Mouse (Mus musculus) T-helper 17 cell (primary cell): Measurements from ENCODE around the gene Bmper.

Experiments
- in situ Hi-C, 2 experiments: fragments of 300-600 bp; cut with MboI, MseI; formaldehyde crosslinking; loops; 1 replicate in 1 of 2; 2 replicates in 1 of 2; pipeline ENCODE4 v1.15.1; 2025; ENCODE audit warnings: high pct_unique_total_duplicates in 2 of 2

Bmper gene

DNA sequence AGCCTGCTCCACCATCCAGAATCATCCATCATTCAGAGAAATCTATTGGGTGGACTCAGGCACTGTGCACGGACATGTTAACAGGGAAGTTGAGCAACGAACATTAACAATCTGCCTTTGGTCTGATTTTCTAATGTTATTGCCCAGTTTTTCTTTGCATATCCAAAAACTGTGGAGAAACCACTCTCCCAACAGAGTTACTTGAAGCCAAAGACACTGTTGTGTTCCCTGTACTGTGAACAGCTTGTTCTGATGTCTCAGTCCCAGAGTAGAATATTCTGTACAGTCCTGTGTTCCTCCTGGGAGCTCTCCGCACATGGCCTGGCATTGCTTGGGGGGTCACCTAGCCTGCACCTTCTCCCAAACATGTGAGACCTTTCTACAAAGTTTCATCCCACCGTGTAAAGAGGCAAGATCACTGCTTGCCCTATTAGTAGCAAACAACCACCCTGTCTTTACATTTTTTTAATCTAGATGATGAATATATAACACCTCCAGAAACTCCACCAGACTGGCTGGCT lies 62.1 kb downstream of the Bmper start:
- in situ Hi-C loops: no loop called here

DNA sequence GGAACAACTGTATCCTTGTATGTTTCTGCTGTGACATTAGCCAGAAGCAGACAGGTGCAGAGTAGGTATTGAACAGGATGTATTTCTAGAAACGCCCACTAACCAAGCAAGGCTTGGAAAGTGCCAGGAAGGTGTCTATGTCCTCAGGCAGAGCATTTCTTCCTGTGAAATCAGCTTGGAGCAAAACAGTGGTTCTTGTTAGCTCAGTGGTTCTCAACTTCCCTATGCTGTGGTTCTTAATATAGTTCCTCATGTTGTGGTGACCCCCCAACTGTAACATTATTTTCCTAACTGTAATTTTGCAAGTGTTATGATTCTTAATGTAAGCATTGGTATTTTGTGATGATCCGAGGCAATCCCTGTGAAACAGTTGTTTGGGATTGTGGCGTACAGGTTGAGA lies 70.7 kb downstream of the Bmper start:
- in situ Hi-C loops: no loop called here

DNA sequence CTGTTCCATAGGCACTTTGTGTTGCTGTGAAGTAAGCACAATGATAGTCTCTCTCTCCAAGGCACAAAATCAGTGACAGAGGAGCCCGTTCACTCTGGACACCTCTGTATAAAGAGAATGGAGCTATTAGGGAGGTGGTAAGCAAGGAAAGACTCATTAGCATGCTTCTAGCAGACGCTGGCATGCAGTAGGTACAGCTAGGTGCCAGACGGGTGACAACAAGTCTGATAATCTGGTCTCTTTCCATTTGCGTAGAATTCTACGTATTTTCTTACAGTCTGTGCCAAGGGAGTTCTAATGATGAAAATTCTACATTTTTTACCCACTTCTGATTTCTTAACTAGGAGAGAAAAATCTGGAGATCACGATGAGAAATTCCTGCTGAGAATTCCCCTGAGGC lies 72.7 kb downstream of the Bmper start:
- in situ Hi-C loops: no loop called here

DNA sequence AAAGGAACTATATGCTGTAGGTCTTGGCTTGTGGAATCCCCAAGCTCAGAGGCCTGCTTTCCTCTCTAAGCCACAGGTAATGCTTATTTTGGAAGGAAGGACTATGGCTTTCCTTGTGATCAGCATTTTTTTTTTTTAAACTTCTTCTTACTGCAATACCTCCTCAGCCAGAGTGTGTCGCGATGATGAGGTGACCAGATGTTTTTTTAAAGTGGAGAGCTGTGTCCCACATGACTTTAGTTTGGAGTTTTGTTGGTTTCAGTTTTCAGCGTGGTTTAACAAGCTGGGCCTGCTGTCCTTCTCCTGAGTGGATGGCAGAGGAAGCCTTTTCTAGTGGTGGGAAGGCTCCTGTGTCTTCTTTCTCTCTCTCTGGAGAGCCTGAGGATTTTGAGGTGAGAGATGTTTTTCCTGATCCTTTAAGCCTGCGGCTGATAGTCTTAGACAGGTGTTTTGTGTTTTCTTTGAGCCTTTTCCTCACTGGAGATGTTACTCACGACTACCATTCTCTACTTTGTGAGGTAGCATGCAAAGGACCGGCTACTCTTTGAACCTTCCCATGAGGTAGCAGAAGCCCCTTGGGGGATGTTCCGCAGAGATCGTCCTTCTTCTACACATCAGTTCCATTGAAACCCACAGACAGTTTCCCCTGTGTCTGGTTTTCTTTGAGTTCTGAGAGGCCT lies 74.8 kb downstream of the Bmper start:
- in situ Hi-C loops: no loop called here

DNA sequence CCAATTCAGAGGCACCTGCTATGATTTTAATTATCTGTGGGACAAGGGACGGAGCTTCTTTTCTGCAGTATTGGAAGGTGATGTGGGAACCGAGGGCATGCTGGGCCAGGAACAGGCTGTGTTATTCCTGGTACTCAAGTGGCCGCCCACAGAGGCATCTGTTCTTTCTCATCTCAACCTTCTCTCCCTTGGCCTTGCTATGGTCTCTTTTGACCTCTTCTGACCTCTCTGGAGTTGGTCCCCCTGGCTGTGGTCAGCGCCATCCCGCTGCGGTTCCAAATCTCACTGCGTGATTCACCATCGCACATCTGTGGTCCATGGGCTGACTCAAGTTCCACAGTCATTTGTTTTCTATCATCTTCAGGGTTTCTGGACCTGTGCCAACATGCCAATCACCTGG lies 77.5 kb downstream of the Bmper start:
- in situ Hi-C loops: no loop called here

DNA sequence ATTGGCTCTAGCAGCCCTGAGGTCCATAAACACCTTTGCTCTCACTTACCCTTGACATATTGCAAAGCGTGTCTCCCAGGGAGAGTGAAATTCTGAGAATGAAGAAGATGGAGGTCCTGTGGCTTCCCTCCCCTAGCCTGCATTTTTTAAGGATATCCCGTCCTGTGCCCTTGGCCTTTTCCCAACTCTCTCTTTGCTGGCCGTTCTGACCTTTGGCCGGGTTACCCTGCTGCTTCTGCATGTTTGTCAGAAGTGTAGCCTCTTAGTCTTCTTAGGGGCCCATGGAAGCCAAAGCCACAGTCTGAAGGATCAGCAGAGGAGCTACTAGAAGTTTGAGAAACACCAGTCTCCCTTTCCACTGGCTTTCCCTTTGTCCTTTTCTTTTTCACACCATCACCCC lies 82.8 kb downstream of the Bmper start:
- in situ Hi-C loops: no loop called here

DNA sequence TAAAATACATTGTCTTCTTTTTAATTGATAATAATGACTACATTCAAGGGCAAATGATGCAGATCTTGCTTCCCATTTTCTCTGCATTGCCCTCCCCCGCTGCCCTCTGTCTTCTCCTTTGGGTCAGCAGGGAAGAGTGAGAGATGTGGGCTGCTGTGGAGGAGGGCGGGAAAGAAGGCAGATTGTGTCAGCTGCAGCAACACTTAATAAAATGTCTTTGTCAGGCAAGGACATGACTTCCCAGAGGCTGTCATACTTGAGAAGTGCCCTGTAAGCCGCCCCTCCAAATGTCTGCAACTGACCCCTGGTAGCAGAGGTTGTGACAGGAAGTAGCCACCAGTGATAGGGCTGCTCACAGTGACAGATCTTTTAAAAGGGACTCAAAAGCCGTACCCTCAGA lies 83.3 kb downstream of the Bmper start:
- in situ Hi-C loops: no loop called here

DNA sequence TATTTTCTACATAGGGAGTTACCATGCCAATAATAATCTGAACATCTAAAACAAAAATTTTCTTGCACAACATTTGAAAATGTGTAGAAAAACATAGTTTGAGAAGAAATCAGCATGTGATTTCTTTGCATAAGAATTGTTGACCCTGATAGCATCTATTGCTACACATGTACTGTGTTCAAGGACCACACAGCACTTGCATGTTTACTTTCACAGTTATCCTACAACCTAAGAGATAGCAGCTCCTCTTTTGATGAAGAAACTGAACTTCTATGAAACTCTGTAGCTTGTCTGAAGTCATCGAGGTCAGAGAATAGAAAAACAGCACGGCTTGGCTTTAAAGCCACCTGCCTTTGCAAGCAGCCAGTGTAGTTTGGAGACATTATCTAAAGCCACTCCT lies 85.0 kb downstream of the Bmper start:
- in situ Hi-C loops: no loop called here

DNA sequence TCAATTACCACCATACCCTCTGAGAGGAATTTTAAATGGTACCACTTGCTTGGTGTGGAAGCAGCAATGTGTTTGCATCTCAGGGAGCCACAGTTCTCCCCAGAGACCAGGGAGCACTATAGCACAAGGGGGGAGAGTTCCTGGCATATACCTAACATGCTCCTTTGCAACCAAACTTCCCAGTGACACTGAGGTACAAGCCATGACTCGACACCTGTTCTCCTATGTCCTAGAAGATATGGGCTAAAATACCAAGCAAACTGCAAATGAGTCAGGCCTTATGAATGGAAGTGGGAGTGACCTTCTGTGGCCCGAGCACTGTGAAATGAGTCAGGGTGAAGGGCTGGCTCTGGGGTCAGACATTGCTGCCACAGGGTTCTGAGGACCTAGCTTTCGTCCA lies 88.1 kb downstream of the Bmper start:
- in situ Hi-C loops: no loop called here

DNA sequence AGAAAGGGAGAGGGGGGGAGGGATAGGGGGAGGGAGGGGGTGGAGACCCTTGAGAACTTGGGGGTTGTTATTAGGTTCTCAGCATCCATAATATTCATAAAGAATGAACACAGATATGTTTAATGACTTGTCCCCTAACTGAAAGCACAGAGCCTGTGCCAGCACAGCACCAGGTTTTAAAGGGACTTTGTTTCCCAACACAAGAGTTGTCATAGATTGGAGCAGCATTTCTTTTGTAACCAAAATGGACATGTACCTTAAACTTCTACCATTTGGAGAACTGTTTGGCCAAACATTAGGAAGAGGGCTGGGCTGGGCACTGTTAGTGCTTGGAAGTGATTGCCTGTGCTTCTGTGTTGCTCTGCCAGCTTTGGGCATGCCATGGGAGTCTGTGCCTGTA lies 89.1 kb downstream of the Bmper start:
- in situ Hi-C loops: no loop called here

DNA sequence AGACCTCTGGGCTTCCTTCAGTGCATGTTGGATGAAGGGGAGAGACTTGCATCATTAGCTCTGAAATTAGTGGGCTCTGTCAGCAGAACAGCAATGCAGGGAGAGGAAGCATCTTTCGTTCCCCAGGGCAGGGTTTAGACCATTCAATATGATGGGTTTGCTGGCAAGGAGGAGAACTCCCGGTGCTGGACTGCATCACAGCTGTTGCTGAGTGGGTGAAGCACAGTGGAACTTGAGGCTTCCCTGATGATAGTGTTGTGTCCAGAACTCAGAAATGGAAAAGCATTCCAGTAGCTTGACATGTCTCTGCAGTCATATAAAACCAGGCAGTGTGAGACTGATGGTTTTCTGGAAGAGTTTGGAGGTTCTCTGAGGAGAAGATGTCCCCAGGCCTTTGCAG lies 90.0 kb downstream of the Bmper start:
- in situ Hi-C loops: no loop called here

DNA sequence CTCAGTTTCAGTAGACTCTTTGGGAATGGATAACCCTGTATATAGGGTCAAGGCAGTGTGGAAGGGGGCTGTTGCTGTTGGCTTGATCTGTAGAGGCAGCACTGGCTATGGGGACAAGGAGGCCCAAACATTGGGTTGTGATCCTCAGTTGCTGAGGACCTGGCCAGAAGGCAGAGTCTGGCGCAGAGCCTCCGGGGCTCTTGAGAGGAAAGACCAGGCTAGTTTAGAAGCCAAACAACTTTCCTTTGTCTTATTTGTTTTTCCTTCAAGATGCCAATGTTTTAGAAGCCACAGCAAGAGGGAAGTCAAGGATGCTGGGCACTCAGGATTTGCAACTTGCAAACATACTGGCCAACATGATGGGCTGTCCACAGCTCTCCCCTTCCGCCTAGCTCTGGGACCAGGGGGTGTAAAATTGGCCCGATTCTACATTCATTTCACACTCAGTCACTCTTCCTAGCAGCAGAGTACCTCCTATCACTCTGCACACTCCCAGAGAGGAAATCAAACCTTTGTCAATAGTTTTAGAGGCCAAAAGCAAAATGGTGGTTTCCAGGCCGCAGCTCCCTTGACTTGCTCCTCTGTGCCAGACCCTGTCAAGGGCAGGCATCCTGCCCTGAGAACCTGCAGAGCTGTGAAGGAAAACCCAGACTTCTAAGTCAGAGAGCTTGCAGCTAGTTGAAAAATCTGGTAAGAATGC lies 92.9 kb downstream of the Bmper start:
- in situ Hi-C loops: no loop called here

DNA sequence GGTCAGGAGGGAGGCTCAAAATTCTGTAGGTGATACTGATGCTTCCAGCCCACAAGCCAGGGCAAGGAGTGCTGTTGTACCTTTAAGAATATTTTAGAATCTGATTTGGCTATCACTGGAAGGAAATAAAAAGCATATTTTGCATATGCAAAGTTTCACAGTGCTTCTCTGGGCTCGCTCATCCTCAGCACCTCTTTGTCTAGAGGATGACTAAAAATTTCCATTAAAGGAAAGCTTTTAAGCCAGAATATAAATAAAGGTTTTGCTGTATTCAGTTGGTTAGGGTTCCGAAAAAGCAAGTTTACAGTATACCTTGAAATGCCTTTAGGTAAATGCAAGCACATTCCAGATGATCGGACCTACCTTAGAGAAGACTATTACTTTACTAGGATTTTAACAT lies 105.0 kb downstream of the Bmper start:
- in situ Hi-C loops: no loop called here

DNA sequence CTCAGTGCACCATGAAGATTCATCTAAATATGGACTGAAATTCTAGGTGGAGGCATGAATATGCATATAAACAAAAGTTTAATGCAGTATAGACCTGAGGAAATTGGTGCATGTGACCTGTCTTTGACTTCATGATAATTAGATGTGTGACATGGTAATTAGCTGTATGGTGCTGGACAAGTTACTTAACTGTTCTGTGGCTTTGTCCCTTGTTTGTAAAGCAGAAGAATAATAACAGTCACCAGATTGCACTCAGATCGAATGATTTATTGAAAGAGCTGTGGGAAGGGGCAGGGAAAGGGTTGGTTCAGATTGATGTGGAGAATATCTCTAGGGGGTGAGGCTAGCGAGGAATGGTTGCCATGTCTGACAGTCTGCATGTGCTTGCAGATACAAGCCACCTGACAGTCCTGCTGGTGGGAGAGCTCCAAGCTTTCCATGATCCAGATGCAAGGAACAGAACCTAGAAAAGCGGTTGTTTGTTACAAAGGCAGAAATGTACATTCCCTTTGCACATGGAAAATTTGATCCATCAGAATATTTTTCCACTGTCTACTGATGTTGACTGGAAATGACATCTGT lies 110.3 kb downstream of the Bmper start:
- in situ Hi-C loops: no loop called here

DNA sequence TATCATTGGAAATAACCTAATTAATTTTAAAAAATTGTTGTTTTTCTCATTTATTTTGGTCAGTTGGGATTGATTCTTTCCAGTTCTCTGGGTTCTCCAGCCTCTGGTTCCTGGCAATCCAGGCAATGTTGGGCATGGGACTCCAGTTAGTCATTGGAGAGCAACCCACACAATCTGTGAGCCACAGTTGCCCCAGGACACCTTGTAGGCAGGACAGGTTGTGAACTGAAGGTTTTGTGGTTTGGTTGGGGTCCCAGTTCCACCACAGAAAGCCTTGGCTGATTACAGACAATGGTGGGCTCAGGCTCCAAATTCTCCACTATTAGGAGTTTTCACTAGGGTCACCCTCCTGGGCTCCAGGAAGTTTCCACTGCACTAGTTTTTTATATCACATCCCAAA lies 117.7 kb downstream of the Bmper start:
- in situ Hi-C loops: no loop called here

DNA sequence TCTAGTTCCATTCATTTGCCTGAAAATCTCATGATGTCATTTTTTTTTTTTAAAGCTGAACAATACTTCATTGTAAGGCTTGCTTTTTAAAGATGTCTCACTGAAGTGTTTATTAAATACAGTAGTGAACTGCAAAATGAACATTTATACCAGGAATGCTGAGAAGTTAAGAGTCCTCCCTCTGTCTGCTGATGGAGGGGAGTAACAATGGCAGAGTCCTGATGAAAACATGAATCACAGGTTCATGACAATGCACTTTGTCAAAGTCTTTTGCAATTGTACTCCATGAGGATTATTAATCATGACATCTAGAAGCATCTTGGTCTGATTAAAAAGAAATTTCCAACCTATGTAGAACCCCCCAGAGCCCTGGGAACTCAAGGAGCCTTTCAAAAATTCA lies 118.4 kb downstream of the Bmper start:
- in situ Hi-C loops: no loop called here

DNA sequence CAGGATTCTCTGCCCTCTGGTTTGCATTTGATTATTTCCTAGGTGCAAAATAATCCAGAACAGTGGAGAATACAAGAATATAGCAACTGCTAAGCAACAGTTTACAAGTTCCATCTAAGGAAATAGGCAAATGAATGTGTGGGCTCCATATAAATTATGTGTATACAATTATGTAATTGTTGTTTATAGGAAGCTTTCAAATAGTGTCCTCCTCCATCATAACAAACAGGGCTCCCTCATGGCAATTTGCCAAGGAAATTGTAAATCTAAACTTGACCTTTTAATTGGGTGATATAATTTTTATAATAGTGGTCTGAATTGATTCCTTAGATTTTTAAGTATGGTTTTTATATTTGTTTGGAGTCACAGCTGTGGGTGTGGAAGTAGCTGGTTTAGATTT lies 121.5 kb downstream of the Bmper start:
- in situ Hi-C loops: no loop called here

DNA sequence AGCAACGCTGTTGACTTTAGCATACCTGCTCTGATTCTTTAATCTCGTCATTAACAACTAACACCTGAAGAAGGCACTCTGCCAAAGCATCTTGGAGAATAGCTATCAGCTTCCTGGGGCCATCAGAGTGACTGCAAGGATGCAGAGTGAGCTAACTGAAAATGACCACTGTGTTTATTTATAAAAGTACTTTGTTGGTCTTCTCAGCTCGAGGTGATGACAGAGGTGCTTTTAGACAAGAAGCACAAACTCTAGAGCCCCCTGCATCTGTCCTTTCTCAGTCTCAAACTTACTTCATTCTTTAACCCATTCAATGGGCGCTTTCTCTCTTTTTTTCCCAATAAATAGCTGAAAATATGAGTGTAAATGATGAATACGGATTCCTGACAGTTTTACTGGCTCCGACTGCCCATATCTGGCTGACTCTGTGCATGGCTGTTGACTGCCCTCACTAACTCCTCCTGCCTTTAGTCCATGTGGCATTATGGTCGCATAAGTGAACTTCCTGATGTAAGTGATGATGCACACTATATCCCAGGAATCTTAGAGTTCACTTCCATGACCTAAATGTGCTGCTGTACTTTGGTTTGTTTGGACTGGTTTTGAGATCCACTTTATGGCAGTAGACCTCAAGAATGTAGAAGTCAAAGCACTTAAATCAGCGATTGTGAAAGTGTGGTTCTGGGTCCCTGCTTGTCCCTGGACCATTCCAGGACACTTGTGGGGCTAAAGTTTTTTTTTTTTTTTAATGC lies 122.4 kb downstream of the Bmper start:
- in situ Hi-C loops: no loop called here

DNA sequence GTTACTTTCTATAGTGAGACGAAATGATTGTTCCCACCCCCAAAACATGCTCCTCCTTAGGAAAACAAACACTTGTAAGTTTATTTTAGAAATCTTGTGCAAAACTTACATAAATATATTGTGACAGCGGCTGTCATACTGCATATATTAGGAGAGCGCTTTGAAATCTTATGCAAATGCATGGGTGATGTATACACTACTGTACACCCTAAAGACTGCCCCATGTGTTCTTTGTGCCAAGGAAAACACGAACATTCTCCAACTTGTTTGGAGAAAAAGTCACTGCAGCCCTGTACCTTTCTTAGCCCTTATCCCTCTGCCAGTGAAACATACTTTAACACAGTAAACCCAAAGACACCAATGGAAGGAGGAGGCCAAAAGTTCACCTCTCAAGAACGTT lies 126.7 kb downstream of the Bmper start:
- in situ Hi-C loops: no loop called here

DNA sequence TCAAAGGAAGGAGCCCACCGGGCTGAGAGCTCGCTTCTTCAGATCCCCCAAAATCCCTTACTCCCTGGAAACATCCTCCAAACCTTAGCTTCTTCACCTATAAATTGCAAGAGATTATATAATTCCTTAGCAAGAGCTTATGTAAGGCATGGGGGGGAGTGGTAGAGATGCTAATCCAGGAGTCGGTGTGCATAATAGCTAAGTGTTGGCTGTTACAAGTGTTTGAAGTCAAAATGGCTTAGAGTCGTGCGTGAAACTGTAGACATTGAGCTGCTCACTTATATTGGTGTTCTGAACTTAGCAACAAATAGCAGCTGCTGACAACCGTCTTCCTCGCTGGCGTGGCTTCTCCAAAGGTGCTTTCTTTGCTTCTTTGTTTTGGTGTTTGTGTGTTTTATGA lies 128.5 kb downstream of the Bmper start:
- in situ Hi-C loops: no loop called here

DNA sequence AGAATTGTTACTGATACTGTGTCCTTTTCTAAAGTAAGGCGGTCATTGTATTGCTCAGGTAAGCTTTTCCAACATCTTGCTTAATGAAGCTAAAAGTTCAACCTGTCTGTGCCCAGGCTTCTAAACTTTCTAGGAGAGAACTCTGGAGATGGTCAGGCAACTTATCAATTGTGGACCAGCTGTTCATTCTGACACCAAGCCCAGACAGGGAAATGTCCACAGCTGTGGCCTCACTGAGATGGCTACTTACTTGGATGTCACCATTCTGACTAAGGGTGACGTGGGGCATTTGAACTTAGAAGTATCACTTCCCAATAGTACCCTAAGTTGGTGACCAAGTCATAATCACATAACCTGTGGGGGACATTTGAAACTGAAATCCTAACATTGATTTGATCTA lies 129.5 kb downstream of the Bmper start:
- in situ Hi-C loops: no loop called here

DNA sequence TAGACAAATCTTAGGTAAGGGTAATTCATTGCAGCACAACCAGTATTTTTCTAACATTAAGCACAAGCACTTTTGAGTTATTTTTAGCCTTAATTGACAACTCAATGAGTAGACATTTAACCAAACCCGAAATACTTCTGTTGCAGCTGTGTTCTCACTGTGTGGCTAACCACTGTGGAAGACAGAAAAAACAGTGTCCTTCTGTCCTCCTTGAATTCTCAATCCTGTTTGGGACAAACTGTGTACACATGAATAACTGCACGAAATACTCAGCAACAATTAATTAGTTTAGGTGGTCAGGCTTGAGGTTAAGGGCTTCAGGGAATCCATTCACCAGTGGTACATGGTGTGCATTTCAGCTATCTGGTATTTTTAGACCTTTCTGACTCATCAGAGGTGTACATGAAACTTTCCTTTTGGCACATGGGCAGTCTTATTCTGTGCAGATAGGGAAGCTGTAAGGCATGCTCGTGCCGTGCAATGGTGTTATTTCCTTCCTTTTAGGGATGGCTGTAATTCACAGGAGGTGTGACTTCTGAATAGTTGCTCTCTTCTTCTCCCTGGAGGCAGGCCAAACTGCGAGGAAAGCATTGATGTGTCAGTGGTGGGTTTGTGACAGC lies 131.4 kb downstream of the Bmper start:
- in situ Hi-C loops: no loop called here
